Mouse (Mus musculus): ENCODE data around the gene Aip. TPM values are rescaled to one million over a fixed set of nuclear protein-coding genes. Genes with fewer than 3 reads are reported as not detected.
"Not testable (repeated sequence)": the region's sequence is repeated elsewhere in the genome, so short reads cannot be mapped to it uniquely, and the experiment has no call there.

Gene Aip
- total RNA-seq, 2 experiments from 2014 or later: 121 to 126 TPM

- DNase-seq (ENCODE audit: low spot score in 2 of 2): not testable (repeated sequence)
These were observed 57.4 kb downstream of the Aip start for GRCm38 (mm10) chr19:4068242-4068641.

DNA sequence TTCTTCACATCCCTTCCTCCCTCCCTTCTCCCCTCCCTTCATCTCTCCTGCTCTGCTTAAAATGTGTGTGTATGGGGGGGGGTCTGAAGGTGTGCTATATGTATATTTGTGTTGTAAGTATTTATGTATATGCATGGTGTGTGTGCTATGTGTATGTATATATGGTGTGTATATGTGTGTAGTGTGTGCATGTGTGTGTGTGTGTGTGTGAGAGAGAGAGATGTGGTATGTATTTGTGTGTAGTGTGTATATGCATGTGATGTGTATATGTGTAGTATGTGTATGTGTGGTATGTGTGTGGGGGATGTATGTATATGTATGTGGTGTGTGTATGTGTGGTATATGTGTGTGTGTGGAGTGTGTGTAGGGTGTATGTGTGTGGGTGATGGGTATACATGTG is 58.8 kb downstream of the Aip start:
- DNase-seq (ENCODE audit: low spot score in 2 of 2): no peak

- DNase-seq (ENCODE audit: low spot score in 2 of 2): no peak
These were observed 59.4 kb downstream of the Aip start for GRCm38 (mm10) chr19:4066280-4066679.

GRCm38 (mm10) chr19:4064501-4064900 is 61.2 kb downstream of the Aip start:
- DNase-seq (ENCODE audit: low spot score in 2 of 2): not testable (repeated sequence)

Other genes with a start within 250 kb of the Aip start
- gene Tcirg1, start 218.7 kb downstream of the Aip start, total RNA-seq (2021): 10 to 100 TPM; 22.4 to 23.0 TPM
- 100 to 1,000 TPM; 141 to 148 TPM for gene Ndufs8, start 213.1 kb downstream of the Aip start, total RNA-seq (2021)
- gene Aldh3b1, start 196.1 kb downstream of the Aip start, total RNA-seq (2021): 1 to 10 TPM; 3.0 to 4.2 TPM
- 10 to 100 TPM; 14.6 to 16.6 TPM for gene Unc93b1, start 190.7 kb downstream of the Aip start, total RNA-seq (2021)
- under 1 TPM in 1 of 2 experiments, not detected in 1; 0.23 TPM for gene Aldh3b3, start 167.2 kb downstream of the Aip start, total RNA-seq (2021)
- 1 to 10 TPM; 1.1 to 1.3 TPM for gene Aldh3b2, start 153.5 kb downstream of the Aip start, total RNA-seq (2021)
- gene Acy3, start 139.3 kb downstream of the Aip start, total RNA-seq (2021): 1 to 10 TPM; 2.6 to 5.2 TPM
- gene Tbx10, start 133.1 kb downstream of the Aip start, total RNA-seq (2021): not detected
- 10 to 100 TPM in 1 of 2 experiments, 1 to 10 TPM in 1; 8.9 to 10.8 TPM for gene Nudt8, start 125.3 kb downstream of the Aip start, total RNA-seq (2021)
- 1 to 10 TPM; 1.0 to 1.5 TPM for gene Gm49405, start 125.2 kb downstream of the Aip start, total RNA-seq (2021)
- 1 to 10 TPM; 3.5 to 4.9 TPM for gene Doc2g, start 122.5 kb downstream of the Aip start, total RNA-seq (2021)
- 100 to 1,000 TPM; 265 to 266 TPM for gene Ndufv1, start 113.1 kb downstream of the Aip start, total RNA-seq (2021)
- 100 to 1,000 TPM; 353 to 399 TPM for gene Gstp1, start 87.9 kb downstream of the Aip start, total RNA-seq (2021)
- 10 to 100 TPM; 40.5 to 55.2 TPM for gene Gstp2, start 79.8 kb downstream of the Aip start, total RNA-seq (2021)
- gene Gstp3, start 66.3 kb downstream of the Aip start, total RNA-seq (2021): not detected
- not detected for gene Cabp2, start 44.3 kb downstream of the Aip start, total RNA-seq (2021)
- 10 to 100 TPM; 33.6 to 37.3 TPM for gene Cdk2ap2, start 28.7 kb downstream of the Aip start, total RNA-seq (2021)
- gene Pitpnm1, start 25.9 kb downstream of the Aip start, total RNA-seq (2021): 100 to 1,000 TPM; 210 to 214 TPM
- gene Gpr152, start 13.9 kb upstream of the Aip start, total RNA-seq (2021): under 1 TPM; 0.12 TPM
- under 1 TPM; 0.26 to 0.63 TPM for gene Cabp4, start 18.2 kb upstream of the Aip start, total RNA-seq (2021)
- 10 to 100 TPM; 77.9 to 81.3 TPM for gene Coro1b, start 22.8 kb upstream of the Aip start, total RNA-seq (2021)
- gene Ptprcap, start 27.7 kb upstream of the Aip start, total RNA-seq (2021): 1 to 10 TPM; 1.3 to 2.3 TPM
- 10 to 100 TPM; 32.5 to 34.5 TPM for gene Rps6kb2, start 37.5 kb upstream of the Aip start, total RNA-seq (2021)
- gene Carns1, start 49.6 kb upstream of the Aip start, total RNA-seq (2021): 1 to 10 TPM; 5.1 to 9.2 TPM
- gene Tbc1d10c, start 65.4 kb upstream of the Aip start, total RNA-seq (2021): 1 to 10 TPM; 1.0 to 1.1 TPM
- gene Ppp1ca, start 66.2 kb upstream of the Aip start, total RNA-seq (2021): 100 to 1,000 TPM; 303 to 333 TPM
- gene Rad9a, start 75.8 kb upstream of the Aip start, total RNA-seq (2021): 10 to 100 TPM in 1 of 2 experiments, 1 to 10 TPM in 1; 7.2 to 10.1 TPM
- gene Clcf1, start 88.4 kb upstream of the Aip start, total RNA-seq (2021): 1 to 10 TPM; 1.5 to 1.9 TPM
- gene AC109138.7, start 88.5 kb upstream of the Aip start, total RNA-seq (2021): not detected
- 10 to 100 TPM; 13.4 to 18.2 TPM for gene Pold4, start 106.0 kb upstream of the Aip start, total RNA-seq (2021)
- 10 to 100 TPM; 49.2 to 52.4 TPM for gene Ssh3, start 143.3 kb upstream of the Aip start, total RNA-seq (2021)
- 10 to 100 TPM; 67.2 to 71.2 TPM for gene Ankrd13d, start 157.3 kb upstream of the Aip start, total RNA-seq (2021)
- gene Grk2, start 180.4 kb upstream of the Aip start, total RNA-seq (2021): 100 to 1,000 TPM; 224 to 230 TPM

Measured in left cerebral cortex, adult 18-20 months (tissue).